Mouse (Mus musculus) embryo, embryonic 11.5 days (tissue): ENCODE measurements at regions not wholly inside any gene's neighbourhood (a gene's known extent, or its start where the extent isn't known, plus 50 kb on each side); places are given as distances from the start of the nearest gene placed in this dataset.

ENCODE experiments used
- DNase-seq: peaks from one replicate; pipeline ENCODE4 v3.0.0-alpha.2; 2012; ENCODE audit warnings: low read depth, low spot score

GRCm38 (mm10) chr11:22644010-22644625 is 132.2 kb downstream of the Tmem17 start:
- no peak for DNase-seq

GRCm38 (mm10) chr11:22644877-22645276 is 133.0 kb downstream of the Tmem17 start:
- no peak for DNase-seq

- no peak for DNase-seq
Observed at GRCm38 (mm10) chr11:22646192-22646936, 134.5 kb downstream of the Tmem17 start.

- DNase-seq = no peak
Observed at GRCm38 (mm10) chr11:22648275-22648674, 136.4 kb downstream of the Tmem17 start.

GRCm38 (mm10) chr11:22650771-22651170 is 138.9 kb downstream of the Tmem17 start:
- DNase-seq = no peak

- no peak for DNase-seq
Observed at GRCm38 (mm10) chr11:22651313-22651712, 139.4 kb downstream of the Tmem17 start.

- no peak for DNase-seq
Observed at GRCm38 (mm10) chr11:22651911-22652310, 140.0 kb downstream of the Tmem17 start.

- DNase-seq = no peak
Observed at GRCm38 (mm10) chr11:22652931-22653330, 141.0 kb downstream of the Tmem17 start.

GRCm38 (mm10) chr11:22653366-22653765 is 141.5 kb downstream of the Tmem17 start:
- no peak for DNase-seq

- no peak for DNase-seq
Observed at GRCm38 (mm10) chr11:22657635-22658034, 145.7 kb downstream of the Tmem17 start.

- DNase-seq = no peak
Observed at GRCm38 (mm10) chr11:22661072-22661471, 149.2 kb downstream of the Tmem17 start.

GRCm38 (mm10) chr11:22661713-22662551 is 150.0 kb downstream of the Tmem17 start:
- no peak for DNase-seq

GRCm38 (mm10) chr11:22665978-22666377 is 154.1 kb downstream of the Tmem17 start:
- DNase-seq = no peak

GRCm38 (mm10) chr11:22666378-22666777 is 154.5 kb downstream of the Tmem17 start:
- DNase-seq = no peak

- DNase-seq = no peak
Observed at GRCm38 (mm10) chr11:22668220-22668619, 156.3 kb downstream of the Tmem17 start.

- no peak for DNase-seq
Observed at GRCm38 (mm10) chr11:22669267-22669666, 157.4 kb downstream of the Tmem17 start.

- no peak for DNase-seq
Observed at GRCm38 (mm10) chr11:22671791-22672490, 160.1 kb downstream of the Tmem17 start.

GRCm38 (mm10) chr11:22675047-22675446 is 163.2 kb downstream of the Tmem17 start:
- no peak for DNase-seq

GRCm38 (mm10) chr11:22675754-22676153 is 163.9 kb downstream of the Tmem17 start:
- DNase-seq = no peak

GRCm38 (mm10) chr11:22677337-22677736 is 165.4 kb downstream of the Tmem17 start:
- no peak for DNase-seq

- DNase-seq = no peak
Observed at GRCm38 (mm10) chr11:22684576-22684975, 172.7 kb downstream of the Tmem17 start.

- no peak for DNase-seq
Observed at GRCm38 (mm10) chr11:22690829-22691228, 169.9 kb downstream of the B3gnt2 start.
